Mouse (Mus musculus): ENCODE measurements around the gene Cxcl13.
"Not testable (repeated sequence)": the region's sequence is repeated elsewhere in the genome, so short reads cannot be mapped to it uniquely, and the experiment has no call there.

Gene Cxcl13

DNA sequence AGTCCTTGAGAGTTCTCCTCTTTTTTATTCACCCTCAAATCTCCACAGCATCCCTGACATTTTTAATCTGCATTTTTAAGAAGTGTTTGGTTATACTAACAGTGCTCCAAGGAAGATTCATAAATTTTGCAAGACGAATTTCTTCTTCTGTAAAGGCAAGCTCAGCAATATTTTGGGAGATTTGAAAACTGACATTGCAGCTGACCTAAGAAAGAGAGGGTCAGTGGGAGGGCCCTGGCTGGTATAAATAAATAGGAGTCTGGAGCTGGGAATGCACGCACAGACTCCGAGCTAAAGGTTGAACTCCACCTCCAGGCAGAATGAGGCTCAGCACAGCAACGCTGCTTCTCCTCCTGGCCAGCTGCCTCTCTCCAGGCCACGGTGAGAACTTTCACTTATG lies at the start of gene Cxcl13:
Cxcl13 (plus strand) TSS at position 301 of the 400 bp plus-strand sequence.
- no peak for DNase-seq (ENCODE audit: extremely low read depth, insufficient read length, low spot score)

DNA sequence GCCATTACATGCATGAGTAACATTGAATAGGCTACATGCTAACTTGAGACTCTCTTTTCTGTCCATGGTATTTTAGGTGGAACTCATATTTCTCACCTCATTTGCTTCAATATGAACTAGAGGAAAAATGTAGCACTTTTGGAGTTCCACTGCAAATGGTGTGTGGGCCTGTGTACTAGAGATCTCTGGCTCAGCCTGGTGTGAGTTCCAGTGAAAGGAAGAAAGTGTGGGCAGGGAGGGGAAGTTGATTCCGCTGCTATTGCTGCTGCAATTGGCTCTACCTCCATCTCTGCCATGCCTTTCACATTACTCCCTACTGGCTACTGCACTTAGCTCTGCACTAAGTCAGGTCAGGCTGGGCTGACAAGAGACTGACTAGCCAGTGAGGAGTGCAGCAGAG lies 45.7 kb upstream of the Cxcl13 start:
- DNase-seq (ENCODE audit: extremely low read depth, insufficient read length, low spot score), result no peak

DNA sequence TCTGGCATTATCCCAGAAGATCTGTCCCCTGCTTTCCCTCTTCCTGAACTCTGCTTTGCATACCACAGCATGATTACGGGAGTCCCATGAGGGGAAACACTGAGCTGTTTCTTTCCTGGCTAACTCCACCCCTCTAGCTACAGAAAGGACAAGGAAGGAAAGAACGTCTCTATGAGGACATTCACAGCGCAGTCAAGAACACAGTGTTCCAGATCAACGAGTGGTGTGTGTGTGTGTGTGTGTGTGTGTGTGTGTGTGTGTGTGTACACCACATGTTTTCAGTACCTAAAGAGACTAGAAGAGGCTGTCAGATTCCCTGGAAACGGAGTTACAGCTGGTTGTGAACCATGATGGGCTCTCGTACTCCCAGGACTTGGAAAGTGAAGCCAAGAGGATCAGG lies 38.3 kb upstream of the Cxcl13 start:
- DNase-seq (ENCODE audit: extremely low read depth, insufficient read length, low spot score), result no peak

DNA sequence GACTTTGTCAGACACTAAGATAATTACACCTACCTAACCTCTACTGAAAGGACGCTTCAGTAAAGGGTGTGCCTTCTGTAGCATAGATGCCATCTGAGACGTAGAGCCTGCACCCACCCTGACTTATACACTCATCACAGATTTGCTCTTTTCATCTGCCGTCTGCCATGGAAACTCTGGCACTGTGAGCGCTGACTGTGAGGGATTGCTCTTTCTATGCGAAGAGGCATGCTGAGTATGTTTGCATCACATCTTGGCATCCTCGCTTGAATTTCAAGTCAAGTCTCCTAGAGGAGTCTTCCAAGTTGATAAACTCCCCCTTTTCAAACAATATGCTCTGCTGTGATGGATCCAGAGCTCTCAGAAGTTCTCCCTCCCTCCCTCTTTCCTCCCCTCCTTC lies 32.7 kb upstream of the Cxcl13 start:
- no peak for DNase-seq (ENCODE audit: extremely low read depth, insufficient read length, low spot score)

DNA sequence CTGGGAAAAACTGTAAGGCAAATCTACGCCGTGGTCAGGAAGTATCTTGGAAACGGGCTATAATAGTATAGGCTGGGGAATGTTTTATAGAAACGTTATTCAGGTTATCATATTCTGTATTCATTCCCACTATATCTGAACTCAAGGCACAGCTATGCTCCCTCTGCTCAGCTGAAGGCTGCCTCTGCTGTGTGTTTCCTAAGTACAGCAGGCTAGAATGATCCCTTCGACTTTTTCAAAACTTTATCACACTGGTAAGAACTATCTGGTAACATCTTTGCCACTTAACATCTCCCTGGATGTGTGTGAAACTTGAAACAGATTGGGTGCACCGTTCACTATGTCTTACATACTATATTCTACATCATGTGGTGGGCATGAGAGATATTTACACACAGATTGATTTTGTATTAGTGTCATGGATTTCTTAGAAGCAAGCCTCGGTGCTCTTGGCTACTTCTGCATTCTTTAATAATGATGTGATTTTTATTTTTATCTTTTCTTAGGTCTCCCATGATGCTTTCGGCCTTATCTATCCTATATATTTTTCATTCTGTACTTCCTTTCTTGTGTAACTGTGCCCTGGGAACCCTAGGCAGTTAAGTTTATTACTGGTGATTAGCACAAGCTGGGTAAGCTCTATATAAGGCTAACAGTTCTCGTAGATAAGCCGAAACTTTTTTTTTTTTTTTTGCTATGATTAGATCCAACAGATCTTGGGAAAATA lies 31.4 kb upstream of the Cxcl13 start:
- no peak for DNase-seq (ENCODE audit: extremely low read depth, insufficient read length, low spot score)

DNA sequence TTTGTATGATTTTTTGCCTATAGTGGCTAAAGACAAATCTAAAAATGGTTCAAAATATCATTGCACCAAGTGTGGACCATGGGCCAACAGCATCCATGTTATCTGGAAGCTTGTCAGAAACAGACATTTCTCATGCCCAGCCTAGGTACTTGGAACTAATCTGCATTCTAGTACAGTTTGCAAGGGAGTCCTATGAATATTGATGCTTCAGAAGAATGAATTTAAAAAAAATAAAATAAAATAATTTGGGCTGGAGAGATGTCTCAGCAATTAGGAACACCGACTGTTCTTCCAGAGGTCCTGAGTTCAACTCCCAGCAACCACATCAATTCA lies 30.9 kb upstream of the Cxcl13 start:
- DNase-seq (ENCODE audit: extremely low read depth, insufficient read length, low spot score), result no peak

DNA sequence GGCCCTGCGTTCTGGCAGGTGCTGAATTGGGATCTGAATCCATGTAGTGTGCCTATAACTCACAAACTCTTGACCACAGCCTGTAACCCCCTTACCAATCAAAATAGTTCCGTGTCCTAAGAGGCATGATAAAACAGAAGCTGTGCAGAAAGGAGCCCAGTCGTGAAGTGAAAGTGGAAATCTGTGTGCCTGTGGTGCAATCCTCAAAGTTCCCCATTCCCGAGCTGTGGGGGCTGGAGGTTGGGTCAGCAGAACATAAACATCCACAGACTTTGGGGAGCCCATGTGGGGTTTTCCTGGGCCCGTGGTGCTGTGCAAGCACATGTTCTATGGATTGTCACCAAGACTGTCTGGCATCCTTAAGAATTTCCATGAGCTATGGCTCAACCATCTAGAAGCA lies 21.7 kb upstream of the Cxcl13 start:
- DNase-seq (ENCODE audit: extremely low read depth, insufficient read length, low spot score), result no peak

DNA sequence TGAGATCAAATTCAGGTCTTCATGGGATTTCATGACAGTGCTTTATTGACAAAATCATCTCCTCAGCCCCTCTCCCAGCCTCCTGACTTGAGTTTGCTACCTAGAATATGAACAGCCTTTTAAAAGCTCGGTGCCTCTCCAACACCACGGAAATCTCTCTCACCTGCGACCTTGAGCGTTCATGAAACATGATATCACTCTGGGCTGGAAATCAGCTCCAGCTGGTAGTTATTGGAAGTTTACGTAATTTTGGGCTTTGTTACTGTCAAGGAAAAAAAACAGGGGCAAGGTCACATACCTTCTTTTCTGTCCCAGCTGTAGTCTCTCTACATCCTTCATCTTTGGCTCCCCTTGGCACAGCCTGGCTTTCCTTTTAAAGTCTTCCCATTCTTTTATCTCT lies 20.7 kb upstream of the Cxcl13 start:
- DNase-seq (ENCODE audit: extremely low read depth, insufficient read length, low spot score), result no peak

DNA sequence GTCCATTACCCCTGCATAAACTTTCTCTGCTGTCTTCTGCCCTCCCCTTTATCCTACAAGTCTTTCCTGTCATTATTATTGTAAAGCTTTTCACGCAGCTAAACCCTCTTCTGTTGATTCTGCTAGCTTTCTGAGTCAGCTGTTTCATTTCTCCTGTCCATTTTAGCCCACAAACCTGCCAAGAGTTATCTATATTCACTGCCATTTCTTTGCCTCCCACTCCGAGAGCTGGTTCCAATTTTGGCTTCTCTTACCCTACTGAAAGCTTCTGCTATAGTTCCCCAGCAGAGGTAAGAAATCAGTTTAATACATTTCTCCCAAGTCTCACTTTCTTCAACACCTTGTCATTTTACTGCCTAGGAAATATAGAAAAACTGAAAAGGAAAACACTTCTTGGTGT lies 19.6 kb upstream of the Cxcl13 start:
- DNase-seq (ENCODE audit: extremely low read depth, insufficient read length, low spot score), result no peak

DNA sequence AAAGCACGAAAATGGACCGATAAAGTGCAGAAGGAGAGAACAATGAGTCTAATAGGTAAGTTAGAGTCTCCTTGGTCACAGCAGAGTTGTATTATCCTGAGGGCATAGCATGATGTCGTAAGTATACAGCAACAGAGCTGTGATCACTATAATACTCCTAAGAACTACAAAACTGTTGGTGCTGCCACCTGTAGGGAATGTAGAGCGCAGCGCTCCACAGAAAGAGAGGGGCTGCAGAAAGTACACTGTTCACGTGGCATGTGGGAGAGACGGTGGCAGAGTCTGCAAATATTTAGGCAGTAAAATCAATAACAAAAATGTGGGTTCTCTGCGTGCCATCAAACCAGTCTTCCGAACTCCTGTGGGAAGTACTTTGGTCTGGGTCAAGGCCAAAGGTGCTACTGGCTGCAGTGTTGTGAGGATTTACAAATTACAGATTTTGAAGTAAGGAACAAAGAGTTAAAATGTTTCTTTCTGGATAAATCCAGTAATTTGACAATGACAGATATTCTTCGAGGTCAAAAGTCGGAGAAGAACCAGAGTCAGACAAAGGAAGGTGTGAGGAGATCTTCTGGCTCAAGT lies 18.6 kb upstream of the Cxcl13 start:
- DNase-seq (ENCODE audit: extremely low read depth, insufficient read length, low spot score), result no peak

DNA sequence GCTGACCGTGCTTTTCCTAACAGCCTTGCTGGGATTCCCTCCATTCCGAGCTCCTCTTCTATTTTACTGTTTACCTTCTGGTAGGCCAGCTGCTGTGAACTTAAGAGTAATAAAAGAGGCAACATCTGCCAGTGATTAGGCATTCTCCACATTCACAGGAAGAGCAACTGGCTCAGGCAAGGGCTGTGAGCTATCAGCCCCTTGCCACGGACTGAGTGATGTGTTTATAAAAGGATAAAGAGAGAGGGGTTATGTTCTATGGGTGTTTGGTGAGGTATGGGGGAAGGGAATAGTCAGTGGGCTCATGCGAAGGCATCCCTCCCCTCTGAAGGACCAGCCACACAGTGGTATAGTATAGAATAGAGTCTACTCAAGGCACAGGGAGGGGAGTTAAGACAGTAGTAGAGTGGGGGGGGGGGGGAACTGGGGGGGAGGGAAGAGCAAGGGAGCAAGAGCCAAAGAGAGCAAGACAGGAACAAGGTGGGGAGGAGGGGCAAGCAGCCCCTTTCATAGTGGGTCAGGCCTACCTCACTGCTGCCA lies 16.0 kb upstream of the Cxcl13 start:
- no peak for DNase-seq (ENCODE audit: extremely low read depth, insufficient read length, low spot score)

DNA sequence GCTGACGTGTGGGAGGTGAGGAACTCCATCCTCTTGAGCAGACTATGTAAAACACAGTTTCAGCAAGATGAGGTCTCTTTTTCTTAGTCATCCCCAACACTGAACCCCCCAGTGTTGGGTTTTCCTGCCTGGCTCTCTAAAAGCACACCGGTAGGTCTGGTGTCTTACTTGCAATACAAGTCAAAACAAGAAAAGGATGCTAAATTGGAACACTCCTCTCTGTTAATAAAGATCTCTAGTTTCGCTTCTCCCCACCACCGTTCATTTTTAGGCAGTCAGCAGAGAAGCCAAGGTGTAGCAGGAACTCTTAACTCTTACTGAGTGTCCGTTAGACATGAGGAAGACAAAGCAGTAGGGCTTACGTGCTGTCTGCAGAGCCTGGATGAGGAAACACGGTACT lies 15.2 kb upstream of the Cxcl13 start:
- DNase-seq (ENCODE audit: extremely low read depth, insufficient read length, low spot score), result no peak

DNA sequence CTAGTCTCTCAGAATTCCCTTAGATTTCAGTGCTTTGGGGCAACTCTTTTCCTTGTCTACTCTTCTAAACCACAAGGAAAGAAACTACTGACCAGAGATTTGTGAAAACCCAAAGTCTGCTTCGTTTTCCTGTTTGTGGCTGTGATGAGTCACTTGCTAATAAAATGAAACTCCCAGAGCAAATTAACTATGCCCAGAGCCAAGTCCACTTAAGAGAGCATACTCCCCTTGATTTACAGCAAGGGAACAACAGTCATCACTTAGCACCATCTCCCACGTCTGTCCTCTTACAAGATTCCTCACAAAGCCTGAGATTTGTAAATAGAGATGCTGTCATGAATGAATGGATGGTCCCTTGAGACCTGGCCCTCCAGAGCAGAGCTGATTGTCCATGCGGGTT lies 11.6 kb upstream of the Cxcl13 start:
- no peak for DNase-seq (ENCODE audit: extremely low read depth, insufficient read length, low spot score)

DNA sequence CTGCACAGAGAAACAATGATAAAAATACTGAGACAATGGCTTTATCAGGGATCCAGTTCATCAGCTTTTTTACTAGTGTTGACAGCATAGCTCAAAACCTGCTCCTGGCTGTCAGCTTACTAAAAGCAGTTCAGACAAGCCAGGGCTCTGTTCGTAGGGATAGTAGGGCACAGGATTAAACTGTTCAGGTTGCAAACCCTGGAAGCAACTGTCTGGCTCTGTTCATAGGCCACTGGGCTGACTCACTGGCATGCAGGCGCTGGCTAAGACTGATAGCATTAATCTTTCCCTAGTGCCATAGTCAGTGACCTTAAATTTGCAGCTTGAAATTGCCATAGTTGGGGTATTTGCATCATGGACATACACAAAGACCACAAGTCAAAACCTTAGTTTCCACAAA lies 10.4 kb upstream of the Cxcl13 start:
- no peak for DNase-seq (ENCODE audit: extremely low read depth, insufficient read length, low spot score)

DNA sequence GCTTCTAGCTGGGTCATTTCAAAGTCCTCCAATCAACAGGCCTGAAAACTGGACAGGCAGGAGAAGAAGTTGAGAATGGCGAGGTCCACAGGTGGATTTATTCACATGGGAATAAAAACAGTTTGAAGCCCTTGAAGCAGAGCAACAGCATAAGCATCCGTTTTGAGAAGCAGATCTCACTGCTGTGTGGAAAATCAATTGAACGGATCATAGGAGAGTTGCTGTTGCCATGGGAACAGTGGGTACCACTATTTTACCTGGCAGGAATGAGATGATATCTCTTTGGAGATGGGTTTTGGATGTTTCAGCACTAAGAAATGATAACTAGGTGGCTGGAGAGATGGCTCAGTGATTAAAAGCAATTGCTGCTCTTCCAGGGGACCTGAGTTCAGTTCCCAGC lies 8.1 kb upstream of the Cxcl13 start:
- no peak for DNase-seq (ENCODE audit: extremely low read depth, insufficient read length, low spot score)

DNA sequence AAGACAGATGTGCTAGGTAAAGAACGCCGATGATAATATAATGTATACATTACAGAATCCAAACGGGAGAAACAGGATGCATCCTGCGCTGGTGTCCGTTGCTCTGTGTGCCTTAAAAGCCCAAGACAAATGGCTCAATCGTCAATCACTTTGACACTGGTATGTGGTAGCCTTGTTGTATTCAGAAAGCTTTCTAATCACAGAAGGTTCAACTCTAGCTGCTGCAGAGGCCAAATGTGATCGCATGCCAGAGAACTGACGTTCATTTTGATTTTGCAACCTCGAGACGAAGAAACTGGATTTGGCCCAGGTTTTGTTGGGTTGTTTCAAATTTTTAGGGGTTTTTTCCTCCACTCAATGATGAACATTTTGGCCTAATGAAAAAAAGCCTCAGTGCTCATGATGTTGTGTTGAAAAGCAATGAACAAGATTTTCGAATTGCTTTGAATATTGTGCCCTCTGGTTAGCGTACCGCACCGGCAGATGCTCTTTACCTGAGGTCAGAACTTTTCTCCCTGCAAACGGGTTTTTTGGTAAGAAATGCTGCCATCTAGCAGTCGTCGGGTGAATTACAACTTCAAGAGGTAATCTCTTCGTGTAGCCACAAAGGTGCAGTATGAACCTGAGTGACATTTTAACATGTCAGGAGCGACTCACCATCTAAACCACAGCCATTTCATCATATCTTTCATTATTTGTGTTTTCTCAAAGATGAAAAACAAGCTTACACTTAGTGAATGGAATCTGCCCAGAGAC lies 6.6 kb upstream of the Cxcl13 start:
- no peak for DNase-seq (ENCODE audit: extremely low read depth, insufficient read length, low spot score)

DNA sequence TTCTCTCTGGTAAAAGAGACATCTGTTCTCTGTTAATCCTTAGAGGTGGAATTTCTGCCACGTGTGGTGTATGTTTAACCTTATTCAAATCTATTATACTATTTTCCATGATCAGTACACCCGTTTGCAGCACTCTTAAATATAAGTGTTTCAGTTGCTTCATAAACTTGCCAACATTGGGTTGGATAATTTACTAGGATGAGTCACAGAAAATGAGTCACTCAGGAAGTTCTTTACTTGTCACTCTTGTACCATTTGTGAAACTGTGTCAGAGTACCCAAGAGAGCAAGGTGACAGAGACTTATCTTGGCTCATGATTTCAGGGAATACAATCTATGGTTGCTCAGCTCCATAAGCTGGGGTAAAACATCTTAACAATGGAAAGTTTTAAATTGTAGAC lies 8.2 kb downstream of the Cxcl13 start:
- no peak for DNase-seq (ENCODE audit: extremely low read depth, insufficient read length, low spot score)

DNA sequence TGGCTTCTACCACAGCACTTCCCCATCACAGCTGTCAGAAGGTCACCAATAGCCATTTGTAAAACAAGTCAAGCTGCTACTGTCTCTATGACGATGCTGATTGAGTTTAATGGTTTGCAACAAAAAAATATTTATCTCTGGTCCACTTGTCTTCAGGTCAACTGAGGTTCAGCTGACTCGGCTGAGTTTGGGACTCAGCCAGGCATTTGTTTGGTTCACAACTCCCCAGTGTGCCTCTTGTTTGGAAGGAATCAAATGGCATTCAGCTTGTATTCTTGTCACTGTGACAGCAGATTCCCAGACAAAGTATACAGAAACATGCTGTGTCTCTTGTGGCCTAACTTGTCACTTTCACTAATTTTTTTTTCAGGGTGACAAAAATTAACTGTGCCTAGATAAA lies 9.9 kb downstream of the Cxcl13 start:
- no peak for DNase-seq (ENCODE audit: extremely low read depth, insufficient read length, low spot score)

DNA sequence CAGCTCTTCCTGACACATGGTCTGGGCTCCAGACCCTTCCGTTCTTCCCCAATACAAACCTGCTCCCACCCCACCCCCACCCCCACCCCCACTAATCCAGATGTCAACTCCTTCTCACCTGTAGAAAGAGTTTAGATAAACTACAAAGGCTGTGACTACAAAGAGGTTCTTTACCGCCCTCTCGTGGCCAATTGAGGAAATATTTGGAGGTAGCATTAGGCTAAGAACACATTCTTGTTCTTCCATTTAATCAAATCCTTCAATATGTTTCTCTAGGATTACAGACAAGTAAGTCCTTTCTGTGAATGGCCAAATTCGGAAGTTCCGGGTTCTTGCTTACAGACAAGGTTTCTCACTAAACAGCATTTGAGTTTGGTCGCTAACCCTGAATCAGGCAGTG lies 14.1 kb downstream of the Cxcl13 start:
- no peak for DNase-seq (ENCODE audit: extremely low read depth, insufficient read length, low spot score)

DNA sequence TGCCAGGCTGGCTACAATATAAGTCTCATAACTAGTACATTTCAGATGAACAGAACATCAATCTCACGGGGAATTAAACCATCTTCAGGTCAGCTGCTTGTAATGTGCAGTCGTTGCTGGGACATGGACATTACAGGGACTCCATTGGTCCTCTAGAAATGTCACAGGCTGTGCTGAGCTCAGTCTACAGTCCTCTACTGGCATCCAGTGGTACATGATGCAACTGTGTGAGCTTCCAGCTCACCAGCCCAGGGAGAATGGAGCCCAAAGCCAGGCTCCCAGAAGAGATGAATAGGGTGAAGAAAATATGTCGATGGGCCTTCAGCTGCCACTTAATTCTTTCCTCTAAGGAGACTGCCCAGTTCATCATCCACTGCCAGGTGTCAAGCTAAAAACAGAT lies 15.5 kb downstream of the Cxcl13 start:
- no peak for DNase-seq (ENCODE audit: extremely low read depth, insufficient read length, low spot score)

DNA sequence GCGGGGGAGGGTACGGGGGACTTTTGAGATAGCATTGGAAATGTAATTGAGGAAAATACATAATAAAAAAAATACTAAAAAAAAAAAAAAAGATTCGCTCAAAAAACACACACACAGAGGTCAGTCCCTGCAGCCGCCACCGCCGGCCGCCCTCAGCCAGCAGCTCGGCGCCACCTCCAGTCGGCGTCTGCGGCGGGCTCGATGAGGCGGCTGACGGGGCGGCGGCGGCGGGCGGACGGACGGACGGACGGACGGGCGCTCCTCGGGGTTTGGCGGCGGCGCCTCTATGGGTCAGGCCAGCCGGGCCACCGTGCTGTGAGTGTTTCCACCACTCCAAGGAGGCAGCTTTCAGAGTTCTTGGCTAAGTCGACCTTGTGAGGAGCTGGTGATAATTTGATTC lies 17.1 kb downstream of the Cxcl13 start:
- not testable (repeated sequence) for DNase-seq (ENCODE audit: extremely low read depth, insufficient read length, low spot score)

DNA sequence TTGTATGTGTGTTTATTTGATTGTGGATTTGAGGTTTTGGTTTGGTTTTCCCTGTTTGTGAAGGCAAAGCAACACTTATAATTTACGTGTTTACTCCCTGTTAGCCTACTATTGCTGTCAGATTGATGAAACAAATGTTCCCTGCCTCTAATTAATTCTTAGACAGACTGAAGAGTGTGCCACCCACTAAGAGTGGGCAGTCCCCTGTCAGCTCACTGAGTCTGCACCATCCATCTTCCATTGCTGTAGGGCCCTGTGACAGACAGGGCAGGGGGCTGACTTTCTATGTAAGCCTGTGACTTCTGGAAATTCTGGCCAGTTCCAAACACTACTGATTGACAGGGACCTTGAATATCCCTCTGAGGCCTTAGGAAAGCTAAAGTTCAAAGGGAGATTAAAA lies 19.5 kb downstream of the Cxcl13 start:
- no peak for DNase-seq (ENCODE audit: extremely low read depth, insufficient read length, low spot score)

Measured in 3134 (cell line).